Mouse (Mus musculus) testis, postnatal 10 days (tissue): Measurements from ENCODE around the gene I0C0044D17Rik.

ENCODE experiments used
- DNase-seq: peaks from one replicate; pipeline ENCODE4 v3.0.0; 2021; ENCODE audit warnings: low spot score

Gene I0C0044D17Rik

GRCm38 (mm10) chr4:98776721-98777427, 46.8 kb downstream of the I0C0044D17Rik start:
- DNase-seq = no peak

- no peak for DNase-seq
Observed at GRCm38 (mm10) chr4:98773785-98774184, 49.9 kb downstream of the I0C0044D17Rik start.
